Mouse (Mus musculus): ENCODE results near the gene Zbtb8a. TPM values are rescaled to one million over a fixed set of nuclear protein-coding genes. Genes with fewer than 3 reads are reported as not detected.

Gene Zbtb8a
- polyA plus RNA-seq, 1 experiment from 2014 or later, result 9.3 TPM

- WGBS, result 80% methylated on average over 5 of the region's 5 CpGs
- Histone ChIP-seq H3K9me3 (no peaks in the 10 kb centered on the region), H3K4me1 (no peaks in the 10 kb centered on the region; the same call in 1 of the 2 replicates), H3K36me3 (no peaks in the 10 kb centered on the region), H3K27ac (no peak overlapping the region), H3K4me3 (no peak overlapping the region), H3K27me3 (ENCODE audit: insufficient read depth, poor library complexity, severe bottlenecking) (no peaks in the 10 kb centered on the region)
- DNase-seq (ENCODE audit: low spot score), result no peak
Measured at GRCm38 (mm10) chr4:129388404-129388803, 10.5 kb upstream of the Zbtb8a start.

GRCm38 (mm10) chr4:129386989-129387388 lies 9.1 kb upstream of the Zbtb8a start:
- WGBS, result 65% methylated on average over 2 of the region's 2 CpGs

GRCm38 (mm10) chr4:129386269-129386946 lies 8.5 kb upstream of the Zbtb8a start:
- DNase-seq (ENCODE audit: low spot score), result no peak
- H3K36me3 ChIP-seq, result no peaks in the 10 kb centered on the region
- no peaks in the 10 kb centered on the region for H3K27me3 ChIP-seq (ENCODE audit: insufficient read depth, poor library complexity, severe bottlenecking)
- WGBS, result 69% methylated on average over 8 of the region's 8 CpGs
- H3K4me1 ChIP-seq, result no peaks in the 10 kb centered on the region; the same call in 1 of the 2 replicates
- H3K27ac ChIP-seq, result no peak overlapping the region
- H3K9me3 ChIP-seq, result no peaks in the 10 kb centered on the region
- no peak overlapping the region for H3K4me3 ChIP-seq

More at GRCm38 (mm10) chr4:129386989-129387388, 9.1 kb upstream of the Zbtb8a start:
- H3K4me1 ChIP-seq, result no peaks in the 10 kb centered on the region; the same call in 1 of the 2 replicates
- DNase-seq (ENCODE audit: low spot score), result no peak
- H3K27ac ChIP-seq, result no peak overlapping the region
- H3K27me3 ChIP-seq (ENCODE audit: insufficient read depth, poor library complexity, severe bottlenecking), result no peaks in the 10 kb centered on the region
- no peaks in the 10 kb centered on the region for H3K36me3 ChIP-seq
- no peak overlapping the region for H3K4me3 ChIP-seq
- no peaks in the 10 kb centered on the region for H3K9me3 ChIP-seq

GRCm38 (mm10) chr4:129385685-129386084 lies 7.8 kb upstream of the Zbtb8a start:
- Histone ChIP-seq H3K4me3 (no peak overlapping the region), H3K36me3 (no peaks in the 10 kb centered on the region), H3K27me3 (ENCODE audit: insufficient read depth, poor library complexity, severe bottlenecking) (no peaks in the 10 kb centered on the region), H3K27ac (no peak overlapping the region), H3K9me3 (no peaks in the 10 kb centered on the region), H3K4me1 (no peaks in the 10 kb centered on the region; the same call in 1 of the 2 replicates)
- DNase-seq (ENCODE audit: low spot score), result no peak
- WGBS, result 81% methylated on average over 11 of the region's 11 CpGs

- Histone ChIP-seq H3K4me1 (no peaks in the 10 kb centered on the region; the same call in 1 of the 2 replicates), H3K9me3 (no peaks in the 10 kb centered on the region), H3K36me3 (no peaks in the 10 kb centered on the region), H3K27ac (no peak overlapping the region), H3K4me3 (no peak overlapping the region), H3K27me3 (ENCODE audit: insufficient read depth, poor library complexity, severe bottlenecking) (peaks cover 5% of the 10 kb centered on the region; the same call in 1 of the 2 replicates)
- DNase-seq (ENCODE audit: low spot score), result no peak
- WGBS, result 24% methylated on average over 6 of the region's 6 CpGs
Measured at GRCm38 (mm10) chr4:129384440-129384839, 6.5 kb upstream of the Zbtb8a start.

GRCm38 (mm10) chr4:129383586-129383985 lies 5.7 kb upstream of the Zbtb8a start:
- Histone ChIP-seq H3K9me3 (no peaks in the 10 kb centered on the region), H3K36me3 (no peaks in the 10 kb centered on the region), H3K27me3 (ENCODE audit: insufficient read depth, poor library complexity, severe bottlenecking) (peaks cover 12% of the 10 kb centered on the region; the same call in 1 of the 2 replicates), H3K27ac (no peak overlapping the region), H3K4me3 (no peak overlapping the region), H3K4me1 (no peaks in the 10 kb centered on the region; the same call in 1 of the 2 replicates)
- WGBS, result 90% methylated on average over 3 of the region's 3 CpGs
- DNase-seq (ENCODE audit: low spot score), result no peak

- Histone ChIP-seq H3K27ac (no peak overlapping the region), H3K9me3 (no peaks in the 10 kb centered on the region), H3K27me3 (ENCODE audit: insufficient read depth, poor library complexity, severe bottlenecking) (peaks cover 13% of the 10 kb centered on the region; the same call in 1 of the 2 replicates), H3K4me1 (no peaks in the 10 kb centered on the region), H3K36me3 (no peaks in the 10 kb centered on the region), H3K4me3 (no peak overlapping the region)
- 90% methylated on average over 2 of the region's 2 CpGs for WGBS
- DNase-seq (ENCODE audit: low spot score), result no peak
Measured at GRCm38 (mm10) chr4:129382488-129382887, 4.6 kb upstream of the Zbtb8a start.

- no peaks in the 10 kb centered on the region for H3K36me3 ChIP-seq
- no peak for DNase-seq (ENCODE audit: low spot score)
- H3K27ac ChIP-seq, result no peak overlapping the region
- H3K4me3 ChIP-seq, result no peak overlapping the region
- 88% methylated on average over 9 of the region's 9 CpGs for WGBS
- peaks cover 13% of the 10 kb centered on the region; the same call in 1 of the 2 replicates for H3K27me3 ChIP-seq (ENCODE audit: insufficient read depth, poor library complexity, severe bottlenecking)
- H3K9me3 ChIP-seq, result no peaks in the 10 kb centered on the region
- H3K4me1 ChIP-seq, result no peaks in the 10 kb centered on the region
Measured at GRCm38 (mm10) chr4:129382029-129382428, 4.1 kb upstream of the Zbtb8a start.

GRCm38 (mm10) chr4:129381148-129381547 lies 3.2 kb upstream of the Zbtb8a start:
- DNase-seq (ENCODE audit: low spot score), result no peak
- H3K9me3 ChIP-seq, result no peaks in the 10 kb centered on the region
- no peaks in the 10 kb centered on the region for H3K36me3 ChIP-seq
- WGBS, result 71% methylated on average over 8 of the region's 8 CpGs
- no peaks in the 10 kb centered on the region for H3K4me1 ChIP-seq
- H3K27me3 ChIP-seq (ENCODE audit: insufficient read depth, poor library complexity, severe bottlenecking), result peaks cover 22% of the 10 kb centered on the region
- H3K4me3 ChIP-seq, result no peak overlapping the region
- H3K27ac ChIP-seq, result no peak overlapping the region

- no peaks in the 10 kb centered on the region for H3K4me1 ChIP-seq
- H3K4me3 ChIP-seq, result no peak overlapping the region
- no peaks in the 10 kb centered on the region for H3K36me3 ChIP-seq
- no peak for DNase-seq (ENCODE audit: low spot score)
- peaks cover 35% of the 10 kb centered on the region for H3K27me3 ChIP-seq (ENCODE audit: insufficient read depth, poor library complexity, severe bottlenecking)
- WGBS, result 68% methylated on average over 3 of the region's 3 CpGs
- no peaks in the 10 kb centered on the region for H3K9me3 ChIP-seq
- H3K27ac ChIP-seq, result no peak overlapping the region
Measured at GRCm38 (mm10) chr4:129379805-129380204, 1.9 kb upstream of the Zbtb8a start.

GRCm38 (mm10) chr4:129376961-129377545 lies 863 bp downstream of the Zbtb8a start:
- Histone ChIP-seq H3K27me3 (ENCODE audit: insufficient read depth, poor library complexity, severe bottlenecking) (peaks cover 36% of the 10 kb centered on the region), H3K36me3 (no peaks in the 10 kb centered on the region), H3K4me3 (peak overlapping the region; percentile 75), H3K4me1 (no peaks in the 10 kb centered on the region), H3K27ac (peak overlapping the region; percentile 93), H3K9me3 (no peaks in the 10 kb centered on the region)
- WGBS, result under 1% methylated on average over 67 of the region's 68 CpGs
- no peak for DNase-seq (ENCODE audit: low spot score)

GRCm38 (mm10) chr4:129375821-129376220 lies 2.1 kb downstream of the Zbtb8a start:
- Histone ChIP-seq H3K4me1 (no peaks in the 10 kb centered on the region), H3K36me3 (no peaks in the 10 kb centered on the region), H3K9me3 (no peaks in the 10 kb centered on the region), H3K4me3 (no peak overlapping the region), H3K27me3 (ENCODE audit: insufficient read depth, poor library complexity, severe bottlenecking) (peaks cover 36% of the 10 kb centered on the region), H3K27ac (no peak overlapping the region)
- WGBS, result 72% methylated on average over 5 of the region's 5 CpGs
- no peak for DNase-seq (ENCODE audit: low spot score)

GRCm38 (mm10) chr4:129375000-129375399 lies 2.9 kb downstream of the Zbtb8a start:
- no peak overlapping the region for H3K4me3 ChIP-seq
- DNase-seq (ENCODE audit: low spot score), result no peak
- no peaks in the 10 kb centered on the region for H3K9me3 ChIP-seq
- H3K27me3 ChIP-seq (ENCODE audit: insufficient read depth, poor library complexity, severe bottlenecking), result peaks cover 36% of the 10 kb centered on the region
- no peaks in the 10 kb centered on the region for H3K36me3 ChIP-seq
- no peaks in the 10 kb centered on the region for H3K4me1 ChIP-seq
- WGBS, result 30% methylated on average over 6 of the region's 6 CpGs
- H3K27ac ChIP-seq, result no peak overlapping the region

Data from heart, embryonic 10.5 days (tissue).